Mouse (Mus musculus): ENCODE results near the gene Gadd45gip1.

Gene Gadd45gip1

DNA sequence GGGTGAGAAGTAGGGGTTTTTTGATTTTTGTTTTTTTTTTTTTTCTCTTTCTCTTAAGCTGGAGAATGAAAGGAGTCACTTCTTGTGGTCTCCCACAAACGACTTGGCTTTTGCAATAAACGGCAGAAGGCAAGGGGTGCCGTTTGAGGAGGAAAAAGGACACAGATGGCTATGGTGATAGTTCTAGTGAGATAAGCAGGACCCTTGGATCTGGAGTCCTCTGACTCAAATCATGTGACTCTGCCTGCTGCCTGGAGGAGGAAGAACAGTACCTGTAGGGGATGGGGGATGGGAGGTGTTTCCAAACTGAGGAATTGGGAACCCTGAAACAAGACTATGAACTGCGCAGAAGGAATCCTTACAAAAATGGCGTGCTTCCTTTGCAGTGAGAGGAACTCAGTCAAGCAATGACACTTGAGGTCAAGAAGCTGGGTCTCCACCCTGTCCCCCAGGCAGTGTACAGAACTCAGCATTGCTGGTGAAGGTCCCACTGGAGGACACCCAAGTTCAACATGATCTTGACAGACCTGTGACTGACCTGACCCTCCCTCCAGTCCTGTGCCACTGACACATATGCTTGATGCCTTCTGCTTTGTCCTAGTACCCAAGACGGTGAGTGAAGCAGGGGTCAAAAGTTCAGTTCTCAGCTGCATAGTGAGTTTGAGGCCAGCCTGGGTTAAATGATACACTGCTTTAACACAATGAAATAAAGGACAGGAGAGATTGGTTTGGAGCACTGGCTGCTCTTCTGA, 16.5 kb downstream of the Gadd45gip1 start:
- no peak for DNase-seq (ENCODE audit: low spot score in 2 of 2)

GRCm38 (mm10) chr8:84856434-84856833, 25.1 kb downstream of the Gadd45gip1 start:
- no peak for DNase-seq (ENCODE audit: low spot score in 2 of 2)

DNA sequence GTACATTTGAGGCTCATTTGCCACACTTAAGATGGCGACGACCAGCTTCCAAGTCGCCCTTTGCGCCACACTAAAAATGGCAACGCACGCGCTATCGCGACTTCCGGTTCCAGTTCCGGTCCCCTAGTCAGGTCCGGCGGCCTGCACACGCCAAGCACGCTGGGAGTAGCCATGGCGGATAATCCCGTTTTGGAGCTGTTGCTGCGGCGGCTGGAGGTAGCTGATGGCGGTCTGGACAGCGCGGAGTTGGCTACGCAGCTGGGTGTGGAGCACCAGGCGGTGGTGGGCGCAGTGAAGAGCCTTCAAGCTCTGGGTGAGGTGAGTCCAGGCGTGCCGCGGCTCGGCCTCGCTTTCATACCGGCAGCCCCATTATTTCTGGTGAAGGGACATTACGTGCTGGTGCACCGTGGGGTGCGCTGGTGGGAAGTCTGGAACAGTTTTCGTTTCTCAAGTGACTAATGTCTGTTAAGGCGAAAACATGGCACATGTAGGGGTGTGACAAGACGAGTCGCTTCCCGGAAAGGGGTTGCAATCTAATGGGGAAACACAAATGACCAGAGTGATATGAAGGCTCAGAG, 25.6 kb downstream of the Gadd45gip1 start, which contains the start of gene Farsa:
Farsa (plus strand) TSS at position 126 of the 578 bp plus-strand sequence.
- DNase-seq (ENCODE audit: low spot score in 2 of 2) = peak; percentile 82 to 90

DNA sequence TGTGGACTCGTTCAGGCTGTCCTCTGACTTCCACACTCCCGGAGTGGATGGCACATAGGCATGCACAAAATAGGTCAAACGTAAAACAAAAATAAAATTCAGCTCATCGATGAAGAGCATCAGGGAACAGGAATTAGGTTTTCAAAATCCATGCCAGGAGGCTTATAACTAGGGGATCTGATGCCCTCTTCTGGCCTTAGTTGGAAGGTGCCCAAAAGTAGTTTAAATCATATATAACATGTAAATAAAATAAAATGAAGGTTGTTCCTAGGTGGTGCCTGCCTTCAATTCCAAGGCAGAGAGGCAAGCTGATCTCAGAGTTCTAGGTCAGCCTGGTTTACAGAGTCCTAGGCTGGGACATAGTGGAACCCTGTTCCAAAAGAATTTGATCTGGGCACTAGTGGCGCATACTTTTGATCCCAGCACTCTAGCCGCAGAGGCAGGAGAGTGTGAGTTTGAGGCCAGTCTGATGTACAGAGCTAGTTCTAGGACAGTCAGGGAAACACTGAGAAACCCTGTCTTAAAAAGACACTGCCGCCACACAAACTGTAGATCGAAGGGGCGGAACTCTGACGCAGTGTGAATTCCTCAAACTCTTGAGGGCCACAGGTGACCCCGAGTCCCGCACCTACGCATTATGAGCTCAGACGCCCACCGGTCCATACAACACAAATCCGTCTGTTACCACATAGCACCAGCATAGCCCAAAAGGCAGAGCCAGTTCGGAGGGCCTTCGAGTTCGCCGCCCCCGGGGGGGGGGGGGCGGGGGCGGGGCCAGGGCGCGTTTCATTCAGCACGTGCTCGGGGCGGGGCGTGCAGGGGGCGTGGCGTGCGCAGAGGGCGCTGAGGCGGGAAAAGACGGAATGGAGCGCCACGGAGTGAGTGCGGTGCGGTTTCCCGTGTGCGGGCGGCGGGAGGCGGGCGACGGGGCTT, 40.3 kb downstream of the Gadd45gip1 start, which contains the start of gene Syce2:
Syce2 (plus strand) TSS at position 736 of the 933 bp plus-strand sequence.
- peak; percentile 82 to 85 for DNase-seq (ENCODE audit: low spot score in 2 of 2)

DNA sequence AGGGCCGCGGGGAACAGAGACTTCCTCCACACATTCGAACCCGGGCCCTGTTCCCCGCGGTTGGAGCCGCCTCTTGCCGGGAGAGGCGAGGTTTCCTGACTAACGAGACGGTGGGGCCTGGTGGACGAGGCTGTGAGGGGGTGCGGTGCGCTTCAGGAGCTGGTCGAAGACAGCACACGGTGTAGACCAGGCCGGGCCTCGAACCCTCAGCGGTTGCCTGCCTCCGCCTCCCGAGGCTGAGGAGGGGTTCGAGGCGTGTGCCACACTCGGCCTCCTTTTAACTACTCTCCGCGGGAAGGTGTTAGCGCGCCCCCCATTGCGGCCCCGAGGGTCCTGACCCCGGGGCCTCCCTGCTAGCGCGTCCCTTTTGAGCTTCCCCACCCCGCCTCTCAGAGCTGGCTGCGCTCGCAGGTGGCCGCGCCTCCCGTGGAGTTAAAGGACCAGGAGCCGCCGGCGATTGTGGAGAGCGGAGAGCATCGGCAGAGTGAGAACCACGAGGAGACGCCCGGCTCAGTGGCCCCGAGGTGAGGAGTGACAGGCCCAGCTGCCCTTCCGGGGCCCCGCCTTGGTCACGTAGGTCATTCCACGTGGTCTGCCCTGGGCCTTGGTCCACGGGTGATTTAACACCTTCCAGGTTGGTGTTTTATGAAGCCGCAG, 41.1 kb downstream of the Gadd45gip1 start:
- DNase-seq (ENCODE audit: low spot score in 2 of 2) = peak in 1 of 2 experiments; percentile 32

DNA sequence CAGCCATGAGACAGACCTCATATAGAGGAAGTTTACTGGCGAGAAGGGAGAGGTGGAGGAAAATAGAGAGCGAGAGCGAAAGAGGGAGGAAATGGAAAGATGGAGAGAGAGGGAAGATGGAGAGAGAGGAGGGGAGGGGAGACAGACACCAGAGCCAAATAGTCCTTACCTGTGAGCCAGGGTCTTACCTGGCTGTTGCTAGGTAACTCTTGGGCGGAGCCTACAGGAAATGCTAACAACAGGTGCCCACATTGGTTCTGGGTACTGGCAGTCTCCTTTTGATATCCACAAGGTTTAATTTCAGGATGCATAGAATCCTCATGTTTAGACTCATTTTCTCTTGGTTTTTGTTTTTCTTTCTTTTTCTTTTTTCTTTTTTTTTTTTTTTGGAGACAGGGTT, 41.7 kb downstream of the Gadd45gip1 start:
- no peak for DNase-seq (ENCODE audit: low spot score in 2 of 2)

- DNase-seq (ENCODE audit: low spot score in 2 of 2) = no peak
These were observed 43.0 kb downstream of the Gadd45gip1 start for GRCm38 (mm10) chr8:84874339-84874738.

DNA sequence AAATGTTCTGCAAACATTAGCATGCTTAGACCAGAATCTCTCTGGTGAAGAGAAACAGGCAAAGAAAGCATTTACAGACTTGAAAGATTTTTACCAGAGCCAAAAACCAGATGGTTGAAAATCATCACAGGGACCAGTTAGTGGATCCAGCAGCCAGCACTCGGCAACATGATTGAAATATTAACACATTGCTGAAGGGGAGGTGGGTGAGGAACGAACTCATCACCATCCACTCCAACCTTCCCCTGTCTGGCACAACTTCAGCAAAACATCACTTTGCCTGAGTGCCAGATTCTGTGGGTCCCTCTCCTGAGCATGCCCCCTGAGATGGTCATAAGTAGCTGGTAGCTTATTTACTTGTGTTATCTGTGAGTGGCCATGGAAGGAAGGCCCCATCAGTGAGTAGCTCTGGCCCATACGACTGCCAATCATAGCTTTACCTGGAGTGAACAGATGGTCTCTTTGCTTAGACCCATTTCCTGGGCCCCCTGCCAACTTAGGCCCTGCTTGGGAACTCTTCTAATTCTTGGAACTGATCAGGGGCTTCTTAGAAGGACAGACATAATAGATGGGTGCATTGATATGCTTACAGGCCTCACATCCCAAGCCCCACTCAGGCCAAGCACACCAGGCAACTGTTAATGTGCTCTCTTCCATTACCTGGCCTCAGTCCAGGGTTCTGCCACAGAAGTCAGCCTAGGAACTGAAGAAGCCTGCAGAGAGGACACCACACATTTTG, 46.1 kb downstream of the Gadd45gip1 start:
- DNase-seq (ENCODE audit: low spot score in 2 of 2) = no peak

- DNase-seq (ENCODE audit: low spot score in 2 of 2) = no peak
These were observed 47.6 kb downstream of the Gadd45gip1 start for GRCm38 (mm10) chr8:84878915-84879314.

DNA sequence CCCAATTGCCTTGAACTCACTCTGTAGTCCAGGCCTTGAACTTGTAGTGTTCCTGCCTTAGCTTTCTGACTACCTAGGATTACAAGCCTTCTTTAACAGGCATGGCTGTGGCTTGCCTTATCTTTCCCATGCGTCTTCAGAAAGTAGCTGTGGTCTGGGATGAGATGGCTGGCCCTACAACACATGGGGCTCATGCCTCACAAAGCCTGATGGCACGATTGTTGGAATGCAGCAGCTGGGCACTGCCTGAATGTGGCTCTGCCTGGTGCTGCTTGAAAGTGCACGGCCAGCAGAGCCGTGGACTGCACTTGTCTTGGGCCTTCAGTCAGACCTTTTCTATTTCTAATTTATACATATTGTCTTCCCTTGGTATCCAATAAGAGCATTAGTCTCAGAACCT, 53.4 kb downstream of the Gadd45gip1 start:
- DNase-seq (ENCODE audit: low spot score in 2 of 2) = no peak

Measured in spleen, postnatal 14 days (tissue).